Mouse (Mus musculus) small intestine, adult 2 months (tissue): ENCODE results near the gene Cd209d.

Experiments
- CTCF ChIP-seq: fragments of 200-500 bp; IDR thresholded peaks from 2 replicates; pipeline ENCODE4 v1.5.1; 2012; ENCODE audit warnings: low read depth, mild to moderate bottlenecking, control low read depth, inconsistent platforms, low read length, moderate library complexity, mixed read lengths; ENCODE audit not compliant: insufficient replicate concordance, insufficient read length; ENCODE audit errors: extremely low read depth
- POLR2A ChIP-seq: fragments of 200-500 bp; IDR thresholded peaks from 2 replicates; pipeline ENCODE4 v1.6.1; 2012; ENCODE audit warnings: low read depth, mild to moderate bottlenecking, control low read depth, inconsistent platforms, low read length, moderate library complexity

GRCm38 (mm10) chr8:3854209-3854608 is 24.1 kb downstream of the Cd209d start, which contains the start of gene Cd209e:
- TF ChIP-seq CTCF: no peak
- no peak for TF ChIP-seq POLR2A
